Mouse (Mus musculus) myocyte (in vitro differentiated cells): Measurements from ENCODE around the gene Ccer2.

Experiments used
- E2F4 ChIP-seq: IDR thresholded peaks from one replicate; pipeline ENCODE4 v1.6.1; 2011; ENCODE audit warnings: mild to moderate bottlenecking, control low read depth, moderate library complexity; ENCODE audit not compliant: insufficient read depth
- MAX ChIP-seq: IDR thresholded peaks from one replicate; pipeline ENCODE4 v1.6.1; 2011; ENCODE audit warnings: low read depth, mild to moderate bottlenecking, control low read depth
- POLR2A ChIP-seq: IDR thresholded peaks from one replicate; pipeline ENCODE4 v1.6.1; 2011; ENCODE audit warnings: low read depth, mild to moderate bottlenecking, control low read depth, moderate library complexity; ENCODE audit not compliant: insufficient read length
- REST ChIP-seq: IDR thresholded peaks from one replicate; pipeline ENCODE4 v1.6.1; 2011; ENCODE audit warnings: mild to moderate bottlenecking, control low read depth, moderate library complexity; ENCODE audit not compliant: insufficient read depth, insufficient read length
- SRF ChIP-seq: IDR thresholded peaks from one replicate; pipeline ENCODE4 v1.6.1; 2011; ENCODE audit warnings: low read depth; ENCODE audit not compliant: control insufficient read depth, insufficient read length
- TCF12 ChIP-seq: IDR thresholded peaks from one replicate; pipeline ENCODE4 v1.6.1; 2011; ENCODE audit warnings: mild to moderate bottlenecking, control low read depth; ENCODE audit not compliant: poor library complexity, insufficient read depth, severe bottlenecking
- USF1 ChIP-seq: IDR thresholded peaks from one replicate; pipeline ENCODE4 v1.6.1; 2011; ENCODE audit warnings: low read depth, mild to moderate bottlenecking, control low read depth, moderate library complexity

- TF ChIP-seq POLR2A (no peak), TCF12 (no peak), E2F4 (no peak), MAX (no peak), USF1 (no peak), SRF (no peak), REST (no peak)
These were observed 41.3 kb upstream of the Ccer2 start for GRCm38 (mm10) chr7:28714667-28715066.
